Comparison of ENCODE assay signal across 14 mouse cellular contexts in the genomic region with DNA sequence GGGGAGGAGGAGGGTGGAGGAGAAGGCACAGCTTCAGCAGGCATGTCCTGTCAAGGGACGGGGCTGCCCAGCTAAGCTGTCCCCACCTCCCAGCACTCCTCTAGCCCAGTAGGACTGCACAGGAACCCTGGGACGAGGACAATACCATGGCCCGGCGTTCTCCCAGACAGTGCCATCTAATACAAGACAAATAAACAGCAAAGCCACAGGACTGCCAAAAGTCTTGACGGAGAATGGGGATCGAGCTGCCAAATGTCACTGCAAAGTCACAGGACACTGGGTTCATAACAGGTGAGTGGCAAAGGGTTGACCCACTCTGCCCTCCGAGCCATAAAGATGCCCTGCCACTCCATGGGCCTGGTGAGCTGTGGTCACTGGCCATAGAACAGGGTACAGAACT.
A peak's percentile ranks its signal among the peaks of the same experiment; 100 is the strongest.
DNase-seq lines count a peak whose midpoint lies in the region; ATAC-seq and TF ChIP-seq lines count a peak whose summit lies in the region.
"Had no signal": no experiment of that assay in that cellular context is flagged by ENCODE, and none has a peak within 500 bp of the region (broad histone marks: within the 10 kb centered on the region; RNA-seq: fewer than 3 reads in every experiment).

No protein-coding gene starts in this region.

- no peak for TF ChIP-seq CTCF in cerebellum, adult 2 months (IDR thresholded peaks at IDR 0.05; ENCODE audit: borderline replicate concordance, insufficient read depth, low read depth, low read length)
- TF ChIP-seq CTCF in liver, adult 2 months (IDR thresholded peaks at IDR 0.05; ENCODE audit: low read depth, low read length) = no peak
- no peak for TF ChIP-seq CTCF in lung, postnatal 0 days (IDR thresholded peaks at IDR 0.05)

- WGBS in cerebellum, adult 2 months = 47% methylated on average over 7 of the region's 7 CpGs
- WGBS in liver, adult 2 months = 25% methylated on average over 7 of the region's 7 CpGs
- 70% methylated on average over 7 of the region's 7 CpGs for WGBS in liver, embryonic 12.5 days (ENCODE audit: insufficient replicate concordance)
- WGBS in embryonic facial prominence, embryonic 10.5 days = 73% methylated on average over 7 of the region's 7 CpGs
- 33% methylated on average over 7 of the region's 7 CpGs for WGBS in lung, postnatal 0 days

- H3K4me3 ChIP-seq in cerebellum, adult 2 months (replicated peaks; ENCODE audit: insufficient read depth, low read depth, low read length) = no peak overlapping the region
- no peak overlapping the region for H3K4me3 ChIP-seq in liver, adult 2 months (ENCODE audit: insufficient read depth, low read depth, low read length)
- H3K4me3 ChIP-seq in liver, embryonic 12.5 days = no peak overlapping the region
- no peak overlapping the region for H3K4me3 ChIP-seq in embryonic facial prominence, embryonic 10.5 days
- no peak overlapping the region for H3K4me3 ChIP-seq in lung, postnatal 0 days (ENCODE audit: low read depth, low read length)

- no peaks in the 10 kb centered on the region for H3K36me3 ChIP-seq in liver, adult 2 months (ENCODE audit: control insufficient read depth, insufficient read depth, low read length)
- no peaks in the 10 kb centered on the region for H3K36me3 ChIP-seq in liver, embryonic 12.5 days
- peaks cover 12% of the 10 kb centered on the region for H3K36me3 ChIP-seq in embryonic facial prominence, embryonic 10.5 days (replicated peaks)
- H3K36me3 ChIP-seq in lung, postnatal 0 days (ENCODE audit: insufficient read depth, low read length) = no peaks in the 10 kb centered on the region

- no peaks in the 10 kb centered on the region for H3K9me3 ChIP-seq in liver, embryonic 12.5 days (replicated peaks)
- no peaks in the 10 kb centered on the region for H3K9me3 ChIP-seq in embryonic facial prominence, embryonic 10.5 days
- no peaks in the 10 kb centered on the region for H3K9me3 ChIP-seq in lung, postnatal 0 days (ENCODE audit: low read length)

- no peak for TF ChIP-seq POLR2A in cerebellum, adult 2 months (IDR thresholded peaks at IDR 0.05; ENCODE audit: borderline replicate concordance, insufficient read depth, low read length)
- TF ChIP-seq POLR2A in liver, adult 2 months (IDR thresholded peaks at IDR 0.05; ENCODE audit: extremely low read depth, insufficient read depth, low read length) = no peak

- H3K27me3 ChIP-seq in cerebellum, adult 2 months (ENCODE audit: control insufficient read depth, insufficient read depth, low read length) = no peaks in the 10 kb centered on the region
- no peaks in the 10 kb centered on the region for H3K27me3 ChIP-seq in liver, adult 2 months (ENCODE audit: control insufficient read depth, insufficient read depth, low read length)
- no peaks in the 10 kb centered on the region for H3K27me3 ChIP-seq in liver, embryonic 12.5 days (replicated peaks)
- H3K27me3 ChIP-seq in embryonic facial prominence, embryonic 10.5 days (replicated peaks; ENCODE audit: low read depth, poor library complexity, severe bottlenecking) = peaks cover 32% of the 10 kb centered on the region; the same call in 1 of the 2 replicates
- no peaks in the 10 kb centered on the region for H3K27me3 ChIP-seq in lung, postnatal 0 days (replicated peaks; ENCODE audit: insufficient read depth, low read length)

- ATAC-seq in liver, embryonic 12.5 days = no peak
- ATAC-seq in lung, postnatal 0 days = no peak
- ATAC-seq: forebrain, postnatal 0 days had no signal

- DNase-seq in cerebellum, adult 2 months = no peak
- no peak for DNase-seq in cerebellum, postnatal 25 days
- DNase-seq in liver, adult 2 months (ENCODE audit: extremely low read depth, low read depth, low spot score) = peak; percentile 91
- DNase-seq in embryonic facial prominence, embryonic 10.5 days (ENCODE audit: low spot score) = no peak
- DNase-seq in lung, postnatal 0 days (ENCODE audit: low spot score) = no peak
- DNase-seq in ovary, postnatal 10 days (ENCODE audit: low spot score) = no peak
- no peak for DNase-seq in gastrocnemius, adult 18-20 months (ENCODE audit: low spot score)
- DNase-seq: adrenal gland, postnatal 10 days; embryo, embryonic 11 days; forebrain, postnatal 0 days; kidney, adult 11 months; kidney, postnatal 14 days; thymus, adult 2 months had no signal

- TF ChIP-seq EP300 in lung, postnatal 0 days (IDR thresholded peaks at IDR 0.05) = no peak

- H3K9ac ChIP-seq in liver, adult 2 months (ENCODE audit: low read depth, low read length) = no peak overlapping the region
- H3K9ac ChIP-seq in liver, embryonic 12.5 days = no peak overlapping the region
- no peak overlapping the region for H3K9ac ChIP-seq in lung, postnatal 0 days (replicated peaks; ENCODE audit: low read depth)
- H3K9ac ChIP-seq: forebrain, postnatal 0 days had no signal

- no peaks in the 10 kb centered on the region; the same call in 1 of the 2 replicates for H3K4me1 ChIP-seq in cerebellum, adult 2 months (ENCODE audit: control insufficient read depth, insufficient read depth, low read length)
- peaks cover 13% of the 10 kb centered on the region for H3K4me1 ChIP-seq in liver, adult 2 months (ENCODE audit: control insufficient read depth, insufficient read depth, low read length)
- H3K4me1 ChIP-seq in liver, embryonic 12.5 days = peaks cover 10% of the 10 kb centered on the region
- H3K4me1 ChIP-seq in embryonic facial prominence, embryonic 10.5 days = peaks cover 89% of the 10 kb centered on the region
- peaks cover 57% of the 10 kb centered on the region for H3K4me1 ChIP-seq in lung, postnatal 0 days (ENCODE audit: insufficient read depth, low read depth, low read length)

- H3K4me2 ChIP-seq in liver, embryonic 12.5 days = no peak overlapping the region
- H3K4me2 ChIP-seq in lung, postnatal 0 days (replicated peaks; ENCODE audit: low read depth, low read length) = no peak overlapping the region

- H3K79me2 ChIP-seq in liver, adult 2 months (ENCODE audit: control insufficient read depth, insufficient read depth, low read length) = peaks cover 23% of the 10 kb centered on the region; the same call in 1 of the 2 replicates

- H3K27ac ChIP-seq in cerebellum, adult 2 months (ENCODE audit: insufficient read depth, low read length) = peak overlapping the region; percentile 26; the same call in 1 of the 2 replicates
- H3K27ac ChIP-seq in liver, adult 2 months (replicated peaks; ENCODE audit: insufficient read depth, low read depth, low read length) = peak overlapping the region; percentile 62
- H3K27ac ChIP-seq in liver, embryonic 12.5 days = no peak overlapping the region
- H3K27ac ChIP-seq in embryonic facial prominence, embryonic 10.5 days (replicated peaks) = peak overlapping the region; percentile 48; the same call in 1 of the 2 replicates
- H3K27ac ChIP-seq in lung, postnatal 0 days (ENCODE audit: low read length) = 0 out of 2 replicates have a peak overlapping the region, but pooled peaks have one; percentile 32
